Mouse (Mus musculus): ENCODE measurements at regions not wholly inside any gene's neighbourhood (a gene's known extent, or its start where the extent isn't known, plus 50 kb on each side); places are given as distances from the start of the nearest gene placed in this dataset.

GRCm38 (mm10) chr3:41238046-41238445 is 155.2 kb upstream of the Pgrmc2 start:
- no peak for TF ChIP-seq CTCF (IDR thresholded peaks at IDR 0.05; ENCODE audit: low read depth)
- no peak overlapping the region for H3K9ac ChIP-seq (ENCODE audit: low read depth, low read length)
- H3K4me3 ChIP-seq (replicated peaks; ENCODE audit: low read depth, low read length) = no peak overlapping the region
- ATAC-seq (replicated peaks; ENCODE audit: low FRiP score, low read depth) (no peak), DNase-seq (ENCODE audit: low spot score) (no peak)
- H3K36me3 ChIP-seq (ENCODE audit: insufficient read depth, low read length) = no peaks in the 10 kb centered on the region
- H3K27ac ChIP-seq = no peak overlapping the region
- no peak overlapping the region for H3K4me2 ChIP-seq (ENCODE audit: low read length)
- no peaks in the 10 kb centered on the region for H3K9me3 ChIP-seq (replicated peaks; ENCODE audit: low read length)
- WGBS = 70% methylated on average over 7 of the region's 7 CpGs
- H3K27me3 ChIP-seq (ENCODE audit: insufficient read depth, low read length) = no peaks in the 10 kb centered on the region
- H3K4me1 ChIP-seq (replicated peaks; ENCODE audit: insufficient read depth, low read length) = no peaks in the 10 kb centered on the region; the same call in 1 of the 2 replicates

GRCm38 (mm10) chr3:41235610-41236009 is 152.8 kb upstream of the Pgrmc2 start:
- TF ChIP-seq CTCF (IDR thresholded peaks at IDR 0.05; ENCODE audit: low read depth) = no peak
- 94% methylated on average over 2 of the region's 2 CpGs for WGBS
- no peak overlapping the region for H3K9ac ChIP-seq (ENCODE audit: low read depth, low read length)
- DNase-seq (ENCODE audit: low spot score) (no peak), ATAC-seq (replicated peaks; ENCODE audit: low FRiP score, low read depth) (no peak)
- no peaks in the 10 kb centered on the region; the same call in 1 of the 2 replicates for H3K4me1 ChIP-seq (replicated peaks; ENCODE audit: insufficient read depth, low read length)
- no peaks in the 10 kb centered on the region for H3K27me3 ChIP-seq (ENCODE audit: insufficient read depth, low read length)
- H3K4me3 ChIP-seq (replicated peaks; ENCODE audit: low read depth, low read length) = no peak overlapping the region
- H3K4me2 ChIP-seq (ENCODE audit: low read length) = no peak overlapping the region
- H3K27ac ChIP-seq = no peak overlapping the region
- H3K9me3 ChIP-seq (replicated peaks; ENCODE audit: low read length) = no peaks in the 10 kb centered on the region
- no peaks in the 10 kb centered on the region for H3K36me3 ChIP-seq (ENCODE audit: insufficient read depth, low read length)

DNA sequence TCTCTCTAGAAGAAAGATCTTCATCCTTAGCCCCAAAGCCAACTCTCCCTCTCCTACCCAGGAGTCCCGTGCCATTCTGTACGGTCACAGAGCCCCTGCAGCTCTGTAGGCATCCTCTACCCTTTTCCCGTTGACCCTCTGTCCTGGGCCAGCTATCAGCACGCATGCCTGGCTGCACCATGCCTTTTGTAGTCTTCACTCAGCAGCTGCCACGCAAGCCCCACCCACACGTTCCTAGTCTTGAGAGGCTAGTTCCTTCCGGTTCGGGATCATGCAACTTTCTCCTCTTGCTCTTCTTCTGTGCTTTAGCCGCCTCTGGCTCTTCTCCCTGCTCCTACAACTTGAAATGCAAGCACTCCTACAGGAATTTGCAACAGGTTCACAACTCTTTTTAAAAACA is 152.1 kb upstream of the Pgrmc2 start:
- DNase-seq (ENCODE audit: low spot score) (peak; percentile 25), ATAC-seq (replicated peaks; ENCODE audit: low FRiP score, low read depth) (no peak)
- no peak overlapping the region for H3K4me2 ChIP-seq (ENCODE audit: low read length)
- H3K9ac ChIP-seq (ENCODE audit: low read depth, low read length) = no peak overlapping the region
- H3K4me3 ChIP-seq (replicated peaks; ENCODE audit: low read depth, low read length) = no peak overlapping the region
- no peak for TF ChIP-seq CTCF (IDR thresholded peaks at IDR 0.05; ENCODE audit: low read depth)
- no peaks in the 10 kb centered on the region for H3K36me3 ChIP-seq (ENCODE audit: insufficient read depth, low read length)
- no peaks in the 10 kb centered on the region for H3K9me3 ChIP-seq (replicated peaks; ENCODE audit: low read length)
- H3K4me1 ChIP-seq (replicated peaks; ENCODE audit: insufficient read depth, low read length) = no peaks in the 10 kb centered on the region; the same call in 1 of the 2 replicates
- no peak overlapping the region for H3K27ac ChIP-seq
- WGBS = 60% methylated on average over 9 of the region's 9 CpGs
- H3K27me3 ChIP-seq (ENCODE audit: insufficient read depth, low read length) = no peaks in the 10 kb centered on the region

DNA sequence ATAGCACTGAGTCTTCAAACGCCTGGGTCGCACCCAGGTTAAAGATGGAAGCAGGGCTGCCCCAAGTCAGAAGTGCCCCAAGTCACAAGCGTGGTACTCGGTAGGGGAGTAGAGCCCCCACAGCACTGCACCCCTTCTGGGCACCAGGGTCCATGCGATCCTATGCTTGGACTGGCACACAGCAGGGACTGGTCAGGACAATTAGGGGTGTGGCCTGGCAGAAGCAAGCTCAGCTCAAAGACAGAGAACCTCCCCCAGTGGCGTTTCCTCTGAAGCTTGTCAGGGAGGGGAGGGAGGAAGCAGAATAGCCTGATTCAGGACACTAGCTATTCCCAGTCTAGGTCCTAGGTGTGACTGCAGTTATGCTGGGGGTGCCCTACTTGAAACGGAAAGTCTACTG is 151.3 kb upstream of the Pgrmc2 start:
- Histone ChIP-seq H3K27me3 (ENCODE audit: insufficient read depth, low read length) (no peaks in the 10 kb centered on the region), H3K9ac (ENCODE audit: low read depth, low read length) (no peak overlapping the region), H3K27ac (no peak overlapping the region), H3K36me3 (ENCODE audit: insufficient read depth, low read length) (no peaks in the 10 kb centered on the region), H3K4me1 (replicated peaks; ENCODE audit: insufficient read depth, low read length) (no peaks in the 10 kb centered on the region; the same call in 1 of the 2 replicates), H3K4me3 (replicated peaks; ENCODE audit: low read depth, low read length) (no peak overlapping the region), H3K9me3 (replicated peaks; ENCODE audit: low read length) (no peaks in the 10 kb centered on the region), H3K4me2 (ENCODE audit: low read length) (no peak overlapping the region)
- no peak for TF ChIP-seq CTCF (IDR thresholded peaks at IDR 0.05; ENCODE audit: low read depth)
- peak; percentile 52; the same call in 1 of the 2 replicates for ATAC-seq (replicated peaks; ENCODE audit: low FRiP score, low read depth)
- DNase-seq (ENCODE audit: low spot score) = peak; percentile 44
- whole genome bisulfite sequencing = 65% methylated on average over 7 of the region's 7 CpGs

- H3K9me3 ChIP-seq (replicated peaks; ENCODE audit: low read length) = no peaks in the 10 kb centered on the region
- ATAC-seq (replicated peaks; ENCODE audit: low FRiP score, low read depth) (no peak), DNase-seq (ENCODE audit: low spot score) (no peak)
- TF ChIP-seq CTCF (IDR thresholded peaks at IDR 0.05; ENCODE audit: low read depth) = no peak
- H3K36me3 ChIP-seq (ENCODE audit: insufficient read depth, low read length) = no peaks in the 10 kb centered on the region
- H3K27me3 ChIP-seq (ENCODE audit: insufficient read depth, low read length) = no peaks in the 10 kb centered on the region
- no peak overlapping the region for H3K27ac ChIP-seq
- no peak overlapping the region for H3K9ac ChIP-seq (ENCODE audit: low read depth, low read length)
- no peak overlapping the region for H3K4me3 ChIP-seq (replicated peaks; ENCODE audit: low read depth, low read length)
- no peaks in the 10 kb centered on the region; the same call in 1 of the 2 replicates for H3K4me1 ChIP-seq (replicated peaks; ENCODE audit: insufficient read depth, low read length)
- WGBS = 77% methylated on average over 8 of the region's 8 CpGs
- H3K4me2 ChIP-seq (ENCODE audit: low read length) = no peak overlapping the region
Measured at GRCm38 (mm10) chr3:41233439-41233838, 150.6 kb upstream of the Pgrmc2 start.

- Histone ChIP-seq H3K4me3 (replicated peaks; ENCODE audit: low read depth, low read length) (no peak overlapping the region), H3K9ac (ENCODE audit: low read depth, low read length) (no peak overlapping the region), H3K4me1 (replicated peaks; ENCODE audit: insufficient read depth, low read length) (no peaks in the 10 kb centered on the region; the same call in 1 of the 2 replicates), H3K27me3 (ENCODE audit: insufficient read depth, low read length) (no peaks in the 10 kb centered on the region), H3K27ac (no peak overlapping the region), H3K9me3 (replicated peaks; ENCODE audit: low read length) (no peaks in the 10 kb centered on the region), H3K4me2 (ENCODE audit: low read length) (no peak overlapping the region), H3K36me3 (ENCODE audit: insufficient read depth, low read length) (no peaks in the 10 kb centered on the region)
- no peak for TF ChIP-seq CTCF (IDR thresholded peaks at IDR 0.05; ENCODE audit: low read depth)
- WGBS = 91% methylated on average over 3 of the region's 3 CpGs
- ATAC-seq (replicated peaks; ENCODE audit: low FRiP score, low read depth) (no peak), DNase-seq (ENCODE audit: low spot score) (no peak)
Measured at GRCm38 (mm10) chr3:41230961-41231377, 148.1 kb upstream of the Pgrmc2 start.

GRCm38 (mm10) chr3:41229493-41229892 is 146.6 kb upstream of the Pgrmc2 start:
- Histone ChIP-seq H3K27ac (no peak overlapping the region), H3K9me3 (replicated peaks; ENCODE audit: low read length) (no peaks in the 10 kb centered on the region), H3K9ac (ENCODE audit: low read depth, low read length) (no peak overlapping the region), H3K27me3 (ENCODE audit: insufficient read depth, low read length) (no peaks in the 10 kb centered on the region), H3K36me3 (ENCODE audit: insufficient read depth, low read length) (no peaks in the 10 kb centered on the region), H3K4me1 (replicated peaks; ENCODE audit: insufficient read depth, low read length) (no peaks in the 10 kb centered on the region), H3K4me2 (ENCODE audit: low read length) (no peak overlapping the region), H3K4me3 (replicated peaks; ENCODE audit: low read depth, low read length) (no peak overlapping the region)
- TF ChIP-seq CTCF (IDR thresholded peaks at IDR 0.05; ENCODE audit: low read depth) = no peak
- DNase-seq (ENCODE audit: low spot score) = no peak
- no peak for ATAC-seq (replicated peaks; ENCODE audit: low FRiP score, low read depth)
- 61% methylated on average over 2 of the region's 2 CpGs for WGBS
